Mouse (Mus musculus): ENCODE measurements around the gene Cntnap2. TPM values are rescaled to one million over a fixed set of nuclear protein-coding genes. Genes with fewer than 3 reads are reported as not detected.

Cntnap2 gene
- total and polyA plus RNA-seq, 2 experiments from 2014 or later: 0.04 to 1.4 TPM

GRCm38 (mm10) chr6:46669018-46669417 lies 1609.9 kb downstream of the Cntnap2 start:
- Histone ChIP-seq H3K9ac (replicated peaks; ENCODE audit: low read depth, low read length) (no peak overlapping the region), H3K9me3 (replicated peaks; ENCODE audit: control insufficient read depth, low read length) (no peaks in the 10 kb centered on the region), H3K4me1 (ENCODE audit: control insufficient read depth, insufficient read depth) (no peaks in the 10 kb centered on the region), H3K27me3 (ENCODE audit: control insufficient read depth, insufficient read depth, low read length) (no peaks in the 10 kb centered on the region), H3K4me2 (ENCODE audit: low read depth, low read length) (no peak overlapping the region), H3K36me3 (replicated peaks; ENCODE audit: control insufficient read depth, insufficient read depth, low read length) (no peaks in the 10 kb centered on the region), H3K27ac (ENCODE audit: low read depth) (no peak overlapping the region), H3K4me3 (ENCODE audit: low read depth, low read length) (no peak overlapping the region)
- no peak for ATAC-seq (ENCODE audit: insufficient read depth, low read depth)
- no peak for DNase-seq (ENCODE audit: low spot score)
- WGBS: 59% methylated on average over 1 of the region's 1 CpGs
- TF ChIP-seq CTCF (IDR thresholded peaks at IDR 0.05; ENCODE audit: low read depth) (no peak), EP300 (IDR thresholded peaks at IDR 0.05; ENCODE audit: low read depth) (no peak)

- 76% methylated on average over 2 of the region's 2 CpGs for WGBS
- Histone ChIP-seq H3K4me2 (ENCODE audit: low read depth, low read length) (no peak overlapping the region), H3K4me1 (ENCODE audit: control insufficient read depth, insufficient read depth) (no peaks in the 10 kb centered on the region), H3K27me3 (ENCODE audit: control insufficient read depth, insufficient read depth, low read length) (no peaks in the 10 kb centered on the region), H3K27ac (ENCODE audit: low read depth) (no peak overlapping the region), H3K4me3 (ENCODE audit: low read depth, low read length) (no peak overlapping the region), H3K9ac (replicated peaks; ENCODE audit: low read depth, low read length) (no peak overlapping the region), H3K36me3 (replicated peaks; ENCODE audit: control insufficient read depth, insufficient read depth, low read length) (no peaks in the 10 kb centered on the region), H3K9me3 (replicated peaks; ENCODE audit: control insufficient read depth, low read length) (no peaks in the 10 kb centered on the region)
- ATAC-seq (ENCODE audit: insufficient read depth, low read depth) (no peak), DNase-seq (ENCODE audit: low spot score) (no peak)
- TF ChIP-seq CTCF (IDR thresholded peaks at IDR 0.05; ENCODE audit: low read depth): no peak
- no peak for TF ChIP-seq EP300 (IDR thresholded peaks at IDR 0.05; ENCODE audit: low read depth)
These were observed 1615.9 kb downstream of the Cntnap2 start for GRCm38 (mm10) chr6:46675081-46675480.

- DNase-seq (ENCODE audit: low spot score): no peak
- TF ChIP-seq CTCF (IDR thresholded peaks at IDR 0.05; ENCODE audit: low read depth) (no peak), EP300 (IDR thresholded peaks at IDR 0.05; ENCODE audit: low read depth) (no peak)
- Histone ChIP-seq H3K9ac (replicated peaks; ENCODE audit: low read depth, low read length) (no peak overlapping the region), H3K4me1 (ENCODE audit: control insufficient read depth, insufficient read depth) (no peaks in the 10 kb centered on the region), H3K27me3 (ENCODE audit: control insufficient read depth, insufficient read depth, low read length) (no peaks in the 10 kb centered on the region), H3K27ac (ENCODE audit: low read depth) (no peak overlapping the region), H3K9me3 (replicated peaks; ENCODE audit: control insufficient read depth, low read length) (no peaks in the 10 kb centered on the region), H3K4me3 (ENCODE audit: low read depth, low read length) (no peak overlapping the region), H3K4me2 (ENCODE audit: low read depth, low read length) (no peak overlapping the region), H3K36me3 (replicated peaks; ENCODE audit: control insufficient read depth, insufficient read depth, low read length) (no peaks in the 10 kb centered on the region)
- no peak for ATAC-seq (ENCODE audit: insufficient read depth, low read depth)
- WGBS: 69% methylated on average over 4 of the region's 4 CpGs
These were observed 1616.5 kb downstream of the Cntnap2 start for GRCm38 (mm10) chr6:46675621-46676020.

- DNase-seq (ENCODE audit: low spot score): no peak
- H3K36me3 ChIP-seq (replicated peaks; ENCODE audit: control insufficient read depth, insufficient read depth, low read length): no peaks in the 10 kb centered on the region
- no peak overlapping the region for H3K27ac ChIP-seq (ENCODE audit: low read depth)
- no peak for TF ChIP-seq CTCF (IDR thresholded peaks at IDR 0.05; ENCODE audit: low read depth)
- TF ChIP-seq EP300 (IDR thresholded peaks at IDR 0.05; ENCODE audit: low read depth): no peak
- 71% methylated on average over 1 of the region's 1 CpGs for WGBS
- H3K4me3 ChIP-seq (ENCODE audit: low read depth, low read length): no peak overlapping the region
- ATAC-seq (ENCODE audit: insufficient read depth, low read depth): no peak
- no peaks in the 10 kb centered on the region for H3K9me3 ChIP-seq (replicated peaks; ENCODE audit: control insufficient read depth, low read length)
- no peaks in the 10 kb centered on the region for H3K4me1 ChIP-seq (ENCODE audit: control insufficient read depth, insufficient read depth)
- no peak overlapping the region for H3K4me2 ChIP-seq (ENCODE audit: low read depth, low read length)
- H3K27me3 ChIP-seq (ENCODE audit: control insufficient read depth, insufficient read depth, low read length): no peaks in the 10 kb centered on the region
- no peak overlapping the region for H3K9ac ChIP-seq (replicated peaks; ENCODE audit: low read depth, low read length)
These were observed 1637.0 kb downstream of the Cntnap2 start for GRCm38 (mm10) chr6:46696187-46696586.

- no peaks in the 10 kb centered on the region for H3K27me3 ChIP-seq (ENCODE audit: control insufficient read depth, insufficient read depth, low read length)
- no peaks in the 10 kb centered on the region for H3K4me1 ChIP-seq (ENCODE audit: control insufficient read depth, insufficient read depth)
- no peak overlapping the region for H3K9ac ChIP-seq (replicated peaks; ENCODE audit: low read depth, low read length)
- 76% methylated on average over 2 of the region's 2 CpGs for WGBS
- DNase-seq (ENCODE audit: low spot score): no peak
- no peak overlapping the region for H3K4me2 ChIP-seq (ENCODE audit: low read depth, low read length)
- no peak for ATAC-seq (ENCODE audit: insufficient read depth, low read depth)
- TF ChIP-seq EP300 (IDR thresholded peaks at IDR 0.05; ENCODE audit: low read depth): no peak
- TF ChIP-seq CTCF (IDR thresholded peaks at IDR 0.05; ENCODE audit: low read depth): no peak
- H3K36me3 ChIP-seq (replicated peaks; ENCODE audit: control insufficient read depth, insufficient read depth, low read length): no peaks in the 10 kb centered on the region
- no peak overlapping the region for H3K27ac ChIP-seq (ENCODE audit: low read depth)
- no peaks in the 10 kb centered on the region for H3K9me3 ChIP-seq (replicated peaks; ENCODE audit: control insufficient read depth, low read length)
- H3K4me3 ChIP-seq (ENCODE audit: low read depth, low read length): no peak overlapping the region
These were observed 1640.2 kb downstream of the Cntnap2 start for GRCm38 (mm10) chr6:46699343-46699742.
